Mouse (Mus musculus) layer of hippocampus, postnatal 10 days (tissue): ENCODE measurements around the gene Dyrk4. TPM values are rescaled to one million over a fixed set of nuclear protein-coding genes. Genes with fewer than 3 reads are reported as not detected.

Experiments used
- DNase-seq, 2 experiments: peaks; one replicate each; pipeline ENCODE4 v3.0.0; 2021; ENCODE audit warnings: low spot score in 2 of 2
- total RNA-seq, 2 experiments: library from RNA; stranded (reverse); gene quantifications; 2 replicates each; pipeline ENCODE4 v1.2.3; 2021

The Dyrk4 gene
- total RNA-seq, 2 experiments from 2014 or later, result 0.13 to 0.32 TPM

DNA sequence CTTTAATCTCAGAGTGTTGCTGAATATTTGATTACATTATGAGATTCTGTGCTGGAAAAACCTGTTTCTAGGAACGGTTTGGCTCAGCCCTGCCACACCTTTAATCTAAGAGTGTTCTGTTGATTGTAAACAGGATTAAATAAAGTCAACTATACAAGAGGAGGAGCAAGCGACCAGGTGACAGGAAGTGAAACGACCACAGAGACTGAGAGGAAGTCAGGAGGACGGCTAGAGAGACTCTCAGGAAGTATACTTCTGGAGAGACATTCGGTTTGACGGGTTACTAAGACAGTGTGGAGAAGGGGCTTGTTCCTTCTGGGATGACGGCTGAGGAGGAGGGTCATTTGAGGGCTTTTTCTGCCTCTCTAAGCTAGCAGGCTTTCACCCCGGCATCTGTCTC lies 85.0 kb downstream of the Dyrk4 start:
- DNase-seq, result no peak

Other genes starting within 250 kb of the Dyrk4 start
- 10 to 100 TPM; 53.2 to 59.6 TPM for gene Kcna6, start 181.2 kb downstream of the Dyrk4 start, total RNA-seq
- 100 to 1,000 TPM; 141 to 150 TPM for gene Ndufa9, start 72.7 kb downstream of the Dyrk4 start, total RNA-seq
- under 1 TPM in 1 of 2 experiments, not detected in 1; 0.18 TPM for gene Akap3, start 68.7 kb downstream of the Dyrk4 start, total RNA-seq
- gene Rad51ap1, start 17.7 kb upstream of the Dyrk4 start, total RNA-seq, result 1 to 10 TPM; 5.4 to 5.8 TPM
- gene D6Wsu163e, start 18.1 kb upstream of the Dyrk4 start, total RNA-seq, result 10 to 100 TPM; 32.4 to 35.0 TPM
- not detected for gene Fgf6, start 93.7 kb upstream of the Dyrk4 start, total RNA-seq
- gene Fgf23, start 151.1 kb upstream of the Dyrk4 start, total RNA-seq, result under 1 TPM; 0.25 to 0.85 TPM
- 10 to 100 TPM; 29.3 to 30.3 TPM for gene Tigar, start 187.7 kb upstream of the Dyrk4 start, total RNA-seq
- gene Ccnd2, start 230.4 kb upstream of the Dyrk4 start, total RNA-seq, result 100 to 1,000 TPM; 190 to 200 TPM